Mouse (Mus musculus): ENCODE measurements at regions not wholly inside any gene's neighbourhood (a gene's known extent, or its start where the extent isn't known, plus 50 kb on each side); places are given as distances from the start of the nearest gene placed in this dataset.

DNA sequence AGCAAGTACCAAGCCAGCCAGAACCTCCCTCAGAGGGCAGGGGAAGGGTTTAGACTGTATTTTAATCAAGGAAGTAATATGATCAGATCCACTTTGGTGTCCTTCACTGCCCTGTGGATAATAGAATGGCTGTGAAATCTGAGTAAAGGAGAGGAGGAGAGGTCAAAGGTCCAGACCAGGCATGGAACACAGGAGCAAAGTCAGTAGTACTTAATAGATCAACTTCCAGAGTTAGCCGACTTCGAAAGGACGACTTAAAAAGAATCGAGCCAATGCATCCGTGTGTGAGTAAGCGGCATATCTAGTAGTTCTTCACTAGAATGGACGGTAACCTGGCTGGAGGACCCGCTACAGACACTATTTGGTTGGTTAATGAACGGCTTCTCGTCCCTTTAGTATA is 103.8 kb upstream of the Gm15217 start:
- no peak for TF ChIP-seq CHD2 (IDR thresholded peaks at IDR 0.05; ENCODE audit: low read depth, low read length)
- TF ChIP-seq HCFC1 (IDR thresholded peaks at IDR 0.05; ENCODE audit: borderline replicate concordance, insufficient read depth, low read length): no peak
- TF ChIP-seq ZC3H11A (IDR thresholded peaks at IDR 0.05; ENCODE audit: borderline replicate concordance, low read depth, low read length): no peak
- TF ChIP-seq MAFK (IDR thresholded peaks at IDR 0.05; ENCODE audit: insufficient read depth, low read depth, low read length): no peak
- TF ChIP-seq ZNF384 (IDR thresholded peaks at IDR 0.05; ENCODE audit: low read depth, low read length): no peak
- Histone ChIP-seq H3K4me3 (ENCODE audit: insufficient read depth in 1 of 2, low read depth in 1 of 2, low read length in 2 of 2, poor library complexity in 1 of 2, severe bottlenecking in 1 of 2) (no peak overlapping the region), H3K27ac (ENCODE audit: insufficient read depth, low read depth, low read length, poor library complexity, severe bottlenecking) (no peak overlapping the region), H3K4me1 (ENCODE audit: control insufficient read depth in 2 of 2, insufficient read depth in 2 of 2, low read length in 2 of 2, poor library complexity in 1 of 2) (no peaks in the 10 kb centered on the region), H3K36me3 (ENCODE audit: control insufficient read depth, insufficient read depth, low read length, poor library complexity, severe bottlenecking) (no peaks in the 10 kb centered on the region), H3K9me3 (ENCODE audit: control insufficient read depth, insufficient read depth, low read depth, low read length) (no peaks in the 10 kb centered on the region), H3K9ac (ENCODE audit: insufficient read depth, low read depth, low read length, poor library complexity, severe bottlenecking) (no peak overlapping the region)
- in situ Hi-C loops (cut with MboI; ENCODE audit: low sequenced_read_pairs in 2 of 2, unreplicated experiment in 2 of 2): no loop called here
- DNase-seq (ENCODE audit: low read depth, low spot score): no peak

DNA sequence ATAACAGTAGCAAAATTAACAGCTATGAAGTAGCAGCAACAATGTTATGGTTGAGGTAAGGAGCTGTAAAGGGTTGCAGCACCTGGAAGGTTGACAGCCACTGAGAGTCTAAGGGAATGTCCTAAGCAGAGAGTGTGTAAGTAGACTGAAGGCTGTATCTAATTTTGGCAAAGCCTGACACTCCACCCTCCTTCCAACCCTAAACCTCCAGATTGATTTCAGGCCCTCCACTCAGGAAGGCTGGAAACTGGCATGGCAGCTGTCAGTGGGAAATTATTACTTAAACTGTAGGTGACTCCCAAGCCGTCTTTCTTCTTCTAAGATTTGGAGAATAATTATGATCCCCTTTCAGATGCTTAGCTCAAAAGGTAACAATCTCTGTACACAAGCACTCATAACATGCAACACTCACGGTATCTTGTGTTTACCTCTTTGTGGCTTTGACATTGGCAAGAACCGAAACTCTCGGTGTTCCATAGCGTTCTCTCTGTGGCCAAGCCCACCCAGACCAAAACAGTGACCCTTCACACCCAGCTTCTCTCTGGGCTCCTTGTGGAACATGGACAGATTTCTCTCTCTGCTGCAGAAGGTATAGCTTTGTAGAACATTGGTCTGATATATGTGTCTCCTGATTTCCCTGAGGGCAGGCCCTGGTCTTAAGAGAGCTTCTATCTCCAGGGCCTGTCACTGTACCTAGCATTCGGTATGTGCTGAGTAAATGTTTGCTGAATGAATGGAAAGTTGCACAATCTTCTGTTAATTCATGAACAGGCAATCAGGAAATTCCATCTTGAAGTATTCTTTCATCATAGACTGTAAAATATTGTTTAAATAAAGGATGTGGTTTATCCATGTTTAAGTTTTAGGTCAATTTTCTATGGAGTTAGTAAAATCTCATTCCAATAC is 102.0 kb upstream of the Gm15217 start:
- Histone ChIP-seq H3K27ac (ENCODE audit: insufficient read depth, low read depth, low read length, poor library complexity, severe bottlenecking) (no peak overlapping the region), H3K4me3 (ENCODE audit: insufficient read depth in 1 of 2, low read depth in 1 of 2, low read length in 2 of 2, poor library complexity in 1 of 2, severe bottlenecking in 1 of 2) (no peak overlapping the region), H3K36me3 (ENCODE audit: control insufficient read depth, insufficient read depth, low read length, poor library complexity, severe bottlenecking) (no peaks in the 10 kb centered on the region), H3K9ac (ENCODE audit: insufficient read depth, low read depth, low read length, poor library complexity, severe bottlenecking) (no peak overlapping the region), H3K4me1 (ENCODE audit: control insufficient read depth in 2 of 2, insufficient read depth in 2 of 2, low read length in 2 of 2, poor library complexity in 1 of 2) (no peaks in the 10 kb centered on the region), H3K9me3 (ENCODE audit: control insufficient read depth, insufficient read depth, low read depth, low read length) (no peaks in the 10 kb centered on the region)
- TF ChIP-seq CHD2 (IDR thresholded peaks at IDR 0.05; ENCODE audit: low read depth, low read length) (no peak), ZC3H11A (IDR thresholded peaks at IDR 0.05; ENCODE audit: borderline replicate concordance, low read depth, low read length) (no peak), ZNF384 (IDR thresholded peaks at IDR 0.05; ENCODE audit: low read depth, low read length) (no peak), HCFC1 (IDR thresholded peaks at IDR 0.05; ENCODE audit: borderline replicate concordance, insufficient read depth, low read length) (no peak), MAFK (IDR thresholded peaks at IDR 0.05; ENCODE audit: insufficient read depth, low read depth, low read length) (no peak)
- no peak for DNase-seq (ENCODE audit: low read depth, low spot score)
- in situ Hi-C loops (cut with MboI; ENCODE audit: low sequenced_read_pairs in 2 of 2, unreplicated experiment in 2 of 2): no loop called here

DNA sequence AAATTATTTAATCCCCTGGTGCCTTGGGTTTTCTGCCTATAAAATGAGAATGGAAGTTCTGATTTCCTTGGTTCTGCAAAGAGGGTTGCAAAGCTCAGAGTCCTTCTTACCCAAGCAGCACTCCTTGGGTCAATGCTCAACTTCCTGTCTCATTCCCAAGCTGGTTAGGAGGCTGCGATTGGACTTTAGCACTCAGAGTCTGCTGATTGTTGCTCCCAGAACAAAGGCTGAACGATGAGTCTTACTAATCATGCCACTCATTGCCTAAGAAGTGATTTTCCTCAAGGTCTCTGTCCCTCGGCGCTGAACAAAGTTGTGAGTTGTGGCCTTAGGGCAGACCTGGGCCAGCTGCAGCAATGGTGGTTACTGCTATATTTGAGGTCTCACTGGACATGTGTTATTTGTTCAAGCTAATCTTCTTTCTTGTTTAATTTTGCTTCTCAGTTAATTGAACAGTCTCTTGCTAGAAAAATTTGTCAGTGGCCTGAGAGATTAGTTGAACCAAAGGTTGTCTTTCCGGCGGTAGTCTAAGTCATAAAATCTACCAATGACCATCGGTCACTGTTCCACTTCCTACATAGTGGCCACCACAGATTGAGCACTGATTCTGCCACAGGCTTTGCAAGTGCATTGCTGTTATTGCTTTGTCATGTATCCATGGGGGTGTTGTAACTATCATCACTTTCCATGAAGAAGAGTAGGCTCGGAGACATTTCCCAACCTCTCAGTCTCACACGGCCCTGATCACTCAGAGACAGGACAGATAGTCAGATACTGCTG is 101.2 kb upstream of the Gm15217 start:
- DNase-seq (ENCODE audit: low read depth, low spot score): no peak
- Histone ChIP-seq H3K4me1 (ENCODE audit: control insufficient read depth in 2 of 2, insufficient read depth in 2 of 2, low read length in 2 of 2, poor library complexity in 1 of 2) (no peaks in the 10 kb centered on the region), H3K9ac (ENCODE audit: insufficient read depth, low read depth, low read length, poor library complexity, severe bottlenecking) (no peak overlapping the region), H3K4me3 (ENCODE audit: insufficient read depth in 1 of 2, low read depth in 1 of 2, low read length in 2 of 2, poor library complexity in 1 of 2, severe bottlenecking in 1 of 2) (no peak overlapping the region), H3K36me3 (ENCODE audit: control insufficient read depth, insufficient read depth, low read length, poor library complexity, severe bottlenecking) (no peaks in the 10 kb centered on the region), H3K9me3 (ENCODE audit: control insufficient read depth, insufficient read depth, low read depth, low read length) (no peaks in the 10 kb centered on the region), H3K27ac (ENCODE audit: insufficient read depth, low read depth, low read length, poor library complexity, severe bottlenecking) (no peak overlapping the region)
- in situ Hi-C loops (cut with MboI; ENCODE audit: low sequenced_read_pairs in 2 of 2, unreplicated experiment in 2 of 2): no loop called here
- TF ChIP-seq CHD2 (IDR thresholded peaks at IDR 0.05; ENCODE audit: low read depth, low read length): no peak
- TF ChIP-seq HCFC1 (IDR thresholded peaks at IDR 0.05; ENCODE audit: borderline replicate concordance, insufficient read depth, low read length): no peak
- no peak for TF ChIP-seq ZNF384 (IDR thresholded peaks at IDR 0.05; ENCODE audit: low read depth, low read length)
- no peak for TF ChIP-seq ZC3H11A (IDR thresholded peaks at IDR 0.05; ENCODE audit: borderline replicate concordance, low read depth, low read length)
- TF ChIP-seq MAFK (IDR thresholded peaks at IDR 0.05; ENCODE audit: insufficient read depth, low read depth, low read length): no peak

DNA sequence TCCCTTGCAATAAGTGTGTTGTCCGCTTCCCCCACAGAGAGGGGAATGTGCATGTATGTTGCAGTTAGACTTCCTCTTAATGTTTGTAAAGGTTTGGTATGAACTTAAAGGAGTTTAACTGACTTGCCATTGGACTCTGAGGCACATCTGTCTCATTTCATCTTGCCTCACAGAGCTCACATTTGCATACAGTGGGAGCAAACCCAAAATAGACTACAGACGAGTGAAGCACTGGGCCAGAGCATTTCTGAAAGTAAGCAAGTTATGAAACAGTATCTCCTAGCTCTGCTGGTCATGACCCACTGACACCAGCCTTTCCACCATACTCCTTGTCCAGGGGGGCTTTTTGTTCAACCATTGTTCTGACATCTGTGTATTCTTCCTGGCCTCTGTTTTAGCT is 86.8 kb upstream of the Gm15217 start:
- DNase-seq (ENCODE audit: low read depth, low spot score): no peak
- no peaks in the 10 kb centered on the region for H3K36me3 ChIP-seq (ENCODE audit: control insufficient read depth, insufficient read depth, low read length, poor library complexity, severe bottlenecking)
- no peaks in the 10 kb centered on the region for H3K4me1 ChIP-seq (ENCODE audit: control insufficient read depth in 2 of 2, insufficient read depth in 2 of 2, low read length in 2 of 2, poor library complexity in 1 of 2)
- in situ Hi-C loops (cut with MboI; ENCODE audit: low sequenced_read_pairs in 2 of 2, unreplicated experiment in 2 of 2): no loop called here
- no peak overlapping the region for H3K27ac ChIP-seq (ENCODE audit: insufficient read depth, low read depth, low read length, poor library complexity, severe bottlenecking)
- H3K9ac ChIP-seq (ENCODE audit: insufficient read depth, low read depth, low read length, poor library complexity, severe bottlenecking): no peak overlapping the region
- H3K9me3 ChIP-seq (ENCODE audit: control insufficient read depth, insufficient read depth, low read depth, low read length): no peaks in the 10 kb centered on the region
- no peak overlapping the region for H3K4me3 ChIP-seq (ENCODE audit: insufficient read depth in 1 of 2, low read depth in 1 of 2, low read length in 2 of 2, poor library complexity in 1 of 2, severe bottlenecking in 1 of 2)
- TF ChIP-seq ZC3H11A (IDR thresholded peaks at IDR 0.05; ENCODE audit: borderline replicate concordance, low read depth, low read length) (no peak), HCFC1 (IDR thresholded peaks at IDR 0.05; ENCODE audit: borderline replicate concordance, insufficient read depth, low read length) (no peak), CHD2 (IDR thresholded peaks at IDR 0.05; ENCODE audit: low read depth, low read length) (no peak), MAFK (IDR thresholded peaks at IDR 0.05; ENCODE audit: insufficient read depth, low read depth, low read length) (no peak), ZNF384 (IDR thresholded peaks at IDR 0.05; ENCODE audit: low read depth, low read length) (no peak)

Data from ES-E14 (cell line).